Mouse (Mus musculus) heart, adult 9 months (tissue): ENCODE measurements around the gene 1700020A23Rik.
"Not testable (repeated sequence)": the region's sequence is repeated elsewhere in the genome, so short reads cannot be mapped to it uniquely, and the experiment has no call there.

ENCODE experiments used
- DNase-seq, 2 experiments: peaks; one replicate each; pipeline ENCODE4 v3.0.0; 2022; ENCODE audit warnings: low spot score in 2 of 2

1700020A23Rik gene

GRCm38 (mm10) chr2:130404939-130405338, at the start of gene 1700020A23Rik, which contains the start of gene Gm28372:
Gene 1700020A23Rik (plus strand): TSS chr2:130405259.
Gene Gm28372 (plus strand): TSS chr2:130405239.
- DNase-seq = no peak

DNA sequence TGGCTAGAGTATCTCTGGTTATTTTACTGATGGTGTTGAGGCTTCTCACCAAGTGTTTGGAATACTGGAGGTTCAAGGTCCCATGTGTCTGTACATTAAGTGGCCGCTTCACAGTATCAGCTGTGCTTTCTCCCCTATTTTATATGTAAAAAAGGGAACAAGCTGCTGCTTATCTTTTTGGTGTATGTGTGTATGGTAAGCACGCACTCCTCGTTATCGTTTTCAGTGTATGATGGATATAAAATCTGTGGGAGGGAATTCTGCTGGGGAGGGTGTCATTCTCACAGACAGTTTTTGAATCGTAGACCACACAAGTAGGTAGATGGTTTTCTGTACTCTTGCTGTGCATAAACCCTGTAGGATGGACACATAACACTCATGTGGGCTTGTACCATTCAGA, 47.5 kb upstream of the 1700020A23Rik start:
- DNase-seq = no peak

DNA sequence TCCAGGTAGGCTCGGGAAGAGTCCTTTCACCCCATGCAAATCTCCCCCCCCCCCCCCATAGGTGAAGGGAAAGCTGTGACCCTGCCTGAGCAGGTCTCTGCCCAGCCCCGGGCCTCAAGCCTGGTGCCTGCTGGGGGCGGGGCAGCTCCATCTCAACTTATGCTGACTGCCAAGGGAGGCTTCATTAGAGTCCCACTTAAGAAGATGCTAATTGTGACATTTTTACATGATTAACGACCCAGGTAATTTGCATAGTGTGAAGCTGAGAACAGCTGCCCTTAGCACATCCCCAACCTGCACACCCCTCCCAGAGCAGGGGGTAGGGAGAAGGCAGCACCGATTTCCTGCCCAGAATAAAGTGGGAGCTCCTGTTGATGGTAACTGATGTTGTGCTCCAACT, 46.2 kb upstream of the 1700020A23Rik start:
- no peak for DNase-seq

DNA sequence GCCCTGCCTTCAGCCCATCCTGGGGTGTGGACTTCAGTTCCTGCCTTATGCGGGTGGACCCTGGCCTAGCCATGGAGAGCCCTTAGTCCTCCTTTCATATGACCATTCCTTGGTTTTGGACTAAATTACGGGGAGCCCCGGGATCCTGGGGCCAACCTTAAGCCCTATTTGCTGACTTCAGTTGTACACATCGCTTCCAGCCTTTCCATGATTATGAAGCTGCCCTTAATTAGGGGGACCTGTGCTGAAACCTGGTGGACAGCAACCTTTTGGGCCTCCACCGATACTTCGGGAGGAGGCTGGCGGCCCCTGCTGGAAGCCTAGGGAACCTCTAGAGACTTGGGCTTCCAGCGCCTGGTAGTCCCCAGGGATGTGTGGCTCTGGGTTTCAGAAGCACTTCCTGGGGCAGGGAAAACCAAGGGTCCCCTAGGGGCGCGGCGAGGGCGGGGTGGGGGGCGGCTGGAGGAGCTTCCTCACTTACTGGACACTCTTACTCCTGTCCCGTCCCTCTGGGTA, 42.5 kb upstream of the 1700020A23Rik start:
- DNase-seq = no peak

DNA sequence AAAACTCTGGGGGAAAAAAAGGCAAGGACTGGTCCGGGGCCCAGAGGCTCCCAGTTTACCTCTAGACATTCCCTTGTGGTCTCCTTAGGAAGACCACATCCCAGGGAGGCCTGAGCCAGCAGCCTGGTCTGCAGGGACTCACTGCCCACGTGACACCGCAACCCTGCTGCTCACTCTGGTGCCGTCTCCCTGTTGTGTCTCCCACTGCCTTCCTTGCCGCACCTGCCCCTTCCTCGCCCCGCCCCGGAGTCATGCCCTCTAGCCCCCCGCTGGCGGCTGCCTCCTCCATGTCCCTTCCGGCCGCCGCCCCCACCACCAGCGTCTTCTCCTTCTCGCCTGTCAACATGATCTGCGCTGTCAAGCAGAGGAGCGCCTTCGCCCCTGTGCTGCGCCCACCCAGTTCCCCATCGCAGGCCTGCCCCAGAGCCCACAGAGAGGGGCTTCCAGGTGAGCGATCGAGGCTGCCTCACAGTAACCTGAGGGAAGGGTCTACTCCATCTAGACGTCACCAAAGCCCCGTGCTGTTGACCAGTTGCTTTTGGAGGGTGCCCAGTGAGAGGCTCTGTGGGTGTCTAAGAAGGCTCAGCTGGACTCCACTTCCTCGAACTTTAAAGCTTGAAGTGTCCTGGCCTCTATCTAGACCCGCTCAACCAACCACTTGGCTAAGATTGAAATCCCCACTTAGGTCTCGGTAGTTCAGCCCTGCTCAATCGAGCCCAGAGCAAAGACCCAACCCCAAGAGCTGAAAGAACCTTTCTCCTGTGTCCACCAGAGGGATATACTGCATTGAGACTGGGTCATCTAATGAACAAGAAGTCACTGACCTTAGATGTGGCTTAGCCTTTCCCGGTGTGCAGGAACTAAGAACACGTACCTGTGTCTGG, 39.6 kb upstream of the 1700020A23Rik start:
- DNase-seq = no peak

- no peak for DNase-seq
These were observed 37.7 kb upstream of the 1700020A23Rik start for GRCm38 (mm10) chr2:130367386-130367785.

GRCm38 (mm10) chr2:130373026-130373425, 32.0 kb upstream of the 1700020A23Rik start:
- not testable (repeated sequence) for DNase-seq

DNA sequence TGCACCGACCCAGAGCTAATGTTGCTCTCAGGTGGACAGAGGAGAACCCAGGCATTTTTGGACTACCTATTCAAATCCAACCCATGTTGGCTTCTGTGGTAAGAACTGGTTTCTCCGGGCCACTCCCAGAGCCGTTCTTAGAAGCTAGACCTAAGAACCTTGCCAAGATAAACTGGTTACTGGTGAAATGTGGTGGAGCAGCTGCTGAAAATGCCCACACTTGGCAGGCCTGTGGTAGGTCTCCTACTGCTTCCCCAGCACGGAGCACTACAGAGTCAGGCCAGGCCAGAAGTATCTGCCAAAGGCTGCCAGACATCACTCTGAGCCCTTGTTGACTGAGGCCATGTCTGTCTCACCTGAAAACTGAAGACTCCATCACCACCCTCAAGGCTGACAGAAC, 30.1 kb upstream of the 1700020A23Rik start:
- DNase-seq = no peak

DNA sequence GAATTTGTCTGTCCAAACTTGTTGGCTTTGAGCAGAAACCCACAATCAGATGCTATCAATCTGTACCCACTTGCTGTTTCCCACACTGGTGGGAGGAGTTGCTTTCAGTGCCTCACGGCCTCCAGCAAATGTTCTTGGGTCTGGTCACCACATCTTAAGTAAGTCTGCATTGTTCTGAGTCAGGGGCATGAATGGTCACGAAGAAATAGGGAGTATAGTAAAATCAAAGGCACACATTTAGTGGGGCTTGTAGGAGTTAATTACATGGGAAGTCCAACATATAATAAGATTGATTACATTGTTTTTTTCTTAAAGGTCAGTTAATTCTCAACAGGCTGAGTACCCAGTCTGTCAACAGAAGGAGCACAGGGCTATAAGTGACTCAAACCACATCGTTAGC, 21.9 kb upstream of the 1700020A23Rik start:
- DNase-seq = no peak

- no peak for DNase-seq
These were observed 21.2 kb upstream of the 1700020A23Rik start for GRCm38 (mm10) chr2:130383895-130384294.

GRCm38 (mm10) chr2:130386212-130386611, 18.8 kb upstream of the 1700020A23Rik start:
- no peak for DNase-seq

GRCm38 (mm10) chr2:130388796-130389195, 16.3 kb upstream of the 1700020A23Rik start:
- DNase-seq = no peak

- DNase-seq = no peak
These were observed 13.9 kb upstream of the 1700020A23Rik start for GRCm38 (mm10) chr2:130390993-130391625.

GRCm38 (mm10) chr2:130392836-130393235, 12.2 kb upstream of the 1700020A23Rik start:
- no peak for DNase-seq

GRCm38 (mm10) chr2:130395696-130396095, 9.4 kb upstream of the 1700020A23Rik start:
- no peak for DNase-seq

- DNase-seq = peak; percentile 10 to 23
These were observed 7.7 kb upstream of the 1700020A23Rik start, which contains the start of gene Cpxm1 for GRCm38 (mm10) chr2:130397186-130397985. Gene Cpxm1 (minus strand): TSS chr2:130397574.

DNA sequence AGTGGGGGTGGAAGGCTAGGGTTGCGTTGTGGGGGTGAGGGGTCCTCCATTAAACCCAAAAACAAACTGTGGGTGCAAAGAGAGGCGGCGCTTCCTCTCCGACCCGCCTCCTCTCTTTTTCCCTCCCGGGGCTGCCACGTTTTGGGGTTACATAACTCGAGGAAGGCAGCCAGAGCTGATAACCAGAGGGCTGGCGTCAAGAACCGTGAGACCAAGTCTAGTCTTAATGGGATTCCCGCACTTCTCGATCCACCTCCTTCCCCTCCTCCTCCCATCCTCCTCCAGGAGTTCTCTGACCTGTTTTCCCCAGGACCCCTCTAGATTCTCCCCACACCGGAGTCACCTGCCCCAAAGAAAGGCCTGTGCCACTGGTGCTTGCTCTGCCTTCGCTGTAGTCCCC, 7.0 kb upstream of the 1700020A23Rik start:
- DNase-seq = peak; percentile 66 to 67

GRCm38 (mm10) chr2:130400046-130400445, 5.0 kb upstream of the 1700020A23Rik start:
- no peak for DNase-seq

- no peak for DNase-seq
These were observed 3.2 kb upstream of the 1700020A23Rik start for GRCm38 (mm10) chr2:130401891-130402290.

- no peak for DNase-seq
These were observed 1.1 kb downstream of the 1700020A23Rik start, which contains the start of gene Tmem239 for GRCm38 (mm10) chr2:130406178-130406577. Gene Tmem239 (plus strand): TSS chr2:130406478.

DNA sequence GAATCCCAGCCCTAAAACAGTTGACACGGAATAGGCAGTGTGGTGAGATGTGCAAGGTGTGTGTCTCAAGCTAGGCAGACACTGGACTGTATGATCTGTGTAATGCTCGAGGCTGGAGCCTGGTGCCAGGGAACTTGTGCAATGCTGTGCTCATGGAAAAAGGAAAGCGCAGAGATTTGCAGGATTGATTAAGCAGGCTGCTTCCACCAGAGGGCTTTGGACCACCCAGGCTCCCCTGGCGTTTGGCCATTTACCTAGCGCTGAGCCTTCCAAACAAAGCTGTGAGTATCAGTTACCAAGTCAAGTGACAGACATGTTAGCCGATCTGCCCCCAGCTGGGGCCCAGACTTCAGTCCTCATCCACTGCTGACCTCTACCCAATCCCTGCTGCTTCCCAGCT, 3.1 kb downstream of the 1700020A23Rik start:
- DNase-seq = no peak
